ENCODE assay signal across 16 mouse cellular contexts in genomic region chr7:34338445-34339163, GRCm38 (mm10). TPM values are rescaled to one million over a fixed set of nuclear protein-coding genes. Genes with fewer than 3 reads are reported as not detected.
DNase-seq lines count a peak whose midpoint lies in the region; ATAC-seq and TF ChIP-seq lines count a peak whose summit lies in the region.
"Had no signal": no experiment of that assay in that cellular context is flagged by ENCODE, and none has a peak within 500 bp of the region (broad histone marks: within the 10 kb centered on the region; RNA-seq: fewer than 3 reads in every experiment).

No protein-coding gene starts in this region.

- H3K9me3 ChIP-seq in hindbrain, embryonic 12.5 days (replicated peaks): no peaks in the 10 kb centered on the region
- H3K9me3 ChIP-seq in hindbrain, embryonic 11.5 days (ENCODE audit: control insufficient read depth, low read length): no peaks in the 10 kb centered on the region
- H3K9me3 ChIP-seq in limb, embryonic 12.5 days: peaks cover 7% of the 10 kb centered on the region; the same call in 1 of the 2 replicates
- H3K9me3 ChIP-seq: forebrain, embryonic 13.5 days; midbrain, embryonic 10.5 days had no signal

- no peak overlapping the region for H3K4me2 ChIP-seq in hindbrain, embryonic 12.5 days (replicated peaks)
- H3K4me2 ChIP-seq in hindbrain, embryonic 11.5 days (replicated peaks; ENCODE audit: low read depth, low read length): no peak overlapping the region
- no peak overlapping the region for H3K4me2 ChIP-seq in limb, embryonic 12.5 days
- H3K4me2 ChIP-seq: forebrain, embryonic 13.5 days; liver, embryonic 11.5 days had no signal

- H3K79me3 ChIP-seq in C2C12 (ENCODE audit: low read depth): no peaks in the 10 kb centered on the region

- DNase-seq in frontal cortex, adult 2 months (ENCODE audit: extremely low spot score in 1 of 2, low spot score in 1 of 2): no peak
- DNase-seq in hindbrain, embryonic 11.5 days (ENCODE audit: low spot score): no peak
- no peak for DNase-seq in cerebellum, adult 11-12 months
- no peak for DNase-seq in lung, adult 2 months
- DNase-seq: adrenal gland, postnatal 36 days; B cell, adult 2 months; gastrocnemius, postnatal 10 days; kidney, postnatal 36 days; right cerebral cortex, postnatal 4 days had no signal

- 70% methylated on average over 9 of the region's 9 CpGs for WGBS in hindbrain, embryonic 12.5 days
- 70% methylated on average over 9 of the region's 9 CpGs for WGBS in hindbrain, embryonic 11.5 days
- WGBS in limb, embryonic 12.5 days: 46% methylated on average over 9 of the region's 9 CpGs
- 65% methylated on average over 9 of the region's 9 CpGs for WGBS in lung, adult 2 months

- H3K4me1 ChIP-seq in hindbrain, embryonic 12.5 days: no peaks in the 10 kb centered on the region
- H3K4me1 ChIP-seq in hindbrain, embryonic 11.5 days (replicated peaks; ENCODE audit: control insufficient read depth, insufficient read depth, low read length): no peaks in the 10 kb centered on the region
- peaks cover 8% of the 10 kb centered on the region; the same call in 1 of the 2 replicates for H3K4me1 ChIP-seq in limb, embryonic 12.5 days (replicated peaks)
- no peaks in the 10 kb centered on the region for H3K4me1 ChIP-seq in lung, adult 2 months (ENCODE audit: control insufficient read depth, insufficient read depth, low read length)
- H3K4me1 ChIP-seq: forebrain, embryonic 13.5 days; midbrain, embryonic 10.5 days had no signal

- no peak overlapping the region for H3K4me3 ChIP-seq in hindbrain, embryonic 12.5 days
- no peak overlapping the region for H3K4me3 ChIP-seq in hindbrain, embryonic 11.5 days (ENCODE audit: low read depth, low read length)
- no peak overlapping the region for H3K4me3 ChIP-seq in C2C12 (ENCODE audit: insufficient read depth, poor library complexity, severe bottlenecking)
- no peak overlapping the region for H3K4me3 ChIP-seq in limb, embryonic 12.5 days (replicated peaks)
- H3K4me3 ChIP-seq in lung, adult 2 months (replicated peaks; ENCODE audit: extremely low read depth, low read depth, low read length): no peak overlapping the region
- H3K4me3 ChIP-seq: forebrain, embryonic 13.5 days; midbrain, embryonic 10.5 days had no signal

- H3K9ac ChIP-seq in hindbrain, embryonic 12.5 days: no peak overlapping the region
- no peak overlapping the region for H3K9ac ChIP-seq in hindbrain, embryonic 11.5 days (ENCODE audit: low read depth, low read length)
- H3K9ac ChIP-seq in limb, embryonic 12.5 days (replicated peaks): no peak overlapping the region
- H3K9ac ChIP-seq: forebrain, embryonic 13.5 days had no signal

- peak overlapping the region; percentile 48 for H3ac ChIP-seq in C2C12 (ENCODE audit: control insufficient read depth, insufficient read length, low read depth)

- H3K36me3 ChIP-seq in hindbrain, embryonic 12.5 days: peaks cover 43% of the 10 kb centered on the region
- peaks cover 2% of the 10 kb centered on the region; the same call in 1 of the 2 replicates for H3K36me3 ChIP-seq in hindbrain, embryonic 11.5 days (ENCODE audit: control insufficient read depth, insufficient read depth, low read length)
- peaks cover 7% of the 10 kb centered on the region for H3K36me3 ChIP-seq in C2C12 (ENCODE audit: control insufficient read depth, insufficient read depth)
- peaks cover 45% of the 10 kb centered on the region for H3K36me3 ChIP-seq in limb, embryonic 12.5 days

- H3K27me3 ChIP-seq in hindbrain, embryonic 12.5 days: no peaks in the 10 kb centered on the region
- no peaks in the 10 kb centered on the region for H3K27me3 ChIP-seq in hindbrain, embryonic 11.5 days (ENCODE audit: control insufficient read depth, insufficient read depth, low read length)
- no peaks in the 10 kb centered on the region for H3K27me3 ChIP-seq in C2C12 (ENCODE audit: control insufficient read depth, insufficient read depth, insufficient read length)
- H3K27me3 ChIP-seq in limb, embryonic 12.5 days: no peaks in the 10 kb centered on the region
- H3K27me3 ChIP-seq: forebrain, embryonic 13.5 days had no signal

- TF ChIP-seq CTCF in C2C12 (IDR thresholded peaks at IDR 0.05; ENCODE audit: control insufficient read depth, insufficient read depth, insufficient read length): no peak
- TF ChIP-seq CTCF in lung, adult 2 months (IDR thresholded peaks at IDR 0.05; ENCODE audit: insufficient read depth, low read length): no peak

- no peak for TF ChIP-seq POLR2A in lung, adult 2 months (IDR thresholded peaks at IDR 0.05; ENCODE audit: borderline replicate concordance, extremely low read depth, low read depth, low read length)

- ATAC-seq in frontal cortex, adult (ENCODE audit: low TSS enrichment): 0 out of 2 replicates have a peak, but pooled peaks have one; percentile 12
- no peak for ATAC-seq in hindbrain, embryonic 12.5 days (ENCODE audit: low FRiP score)
- ATAC-seq in hindbrain, embryonic 11.5 days (ENCODE audit: low FRiP score): no peak
- peak; percentile 70 for ATAC-seq in limb, embryonic 12.5 days (ENCODE audit: insufficient number of reproducible peaks, insufficient read depth, low FRiP score, low TSS enrichment, low read depth)
- ATAC-seq: forebrain, embryonic 13.5 days had no signal

- peak overlapping the region; percentile 12; the same call in 1 of the 2 replicates for H3K27ac ChIP-seq in hindbrain, embryonic 12.5 days
- H3K27ac ChIP-seq in hindbrain, embryonic 11.5 days (ENCODE audit: low read depth, low read length): no peak overlapping the region
- peak overlapping the region; percentile 57; the same call in 1 of the 2 replicates for H3K27ac ChIP-seq in limb, embryonic 12.5 days
- H3K27ac ChIP-seq: forebrain, embryonic 13.5 days; midbrain, embryonic 10.5 days had no signal

- H3K79me2 ChIP-seq in C2C12 (ENCODE audit: control insufficient read depth, insufficient read depth): no peaks in the 10 kb centered on the region

TF ChIP-seq in C2C12, 6 proteins besides CTCF, POLR2A, EP300 and RAD21:
- no peak for TF ChIP-seq USF1 (IDR thresholded peaks at IDR 0.05; ENCODE audit: low read depth)
- peak; percentile 60 for TF ChIP-seq CEBPB (IDR thresholded peaks at IDR 0.05; ENCODE audit: low read depth)

RNA-seq across cellular contexts. Expression of gene 4931406P16Rik, which starts 25.3 kb away (rescaled TPM):
- polyA plus RNA-seq in frontal cortex, adult 2 months (2012; rRNA removed): 26.9 and 32.3 TPM in 2 replicates
- polyA plus RNA-seq in hindbrain, embryonic 12.5 days (2016; fragmentation: Nextera tagmentation; extraction: Ambion mirVana): 34.3 and 35.8 TPM in 2 replicates
- polyA plus RNA-seq in hindbrain, embryonic 11.5 days (2014; fragmentation: Nextera tagmentation; extraction: Ambion mirVana): 28.5 and 40.3 TPM in 2 replicates
- polyA plus RNA-seq in C2C12 (2012; fragmentation: generic; extraction: Trizol): 13.2 TPM
- 27.8 and 30.8 TPM in 2 replicates for polyA plus RNA-seq in limb, embryonic 12.5 days (2016; fragmentation: Nextera tagmentation; extraction: Ambion mirVana)
- 80.0 and 91.4 TPM in 2 replicates for polyA plus RNA-seq in lung, adult 2 months (2012; rRNA removed)

RNA-seq across cellular contexts. Expression of gene Lsm14a, which starts 54.5 kb away (rescaled TPM):
- polyA plus RNA-seq in frontal cortex, adult 2 months (2012; rRNA removed): 49.2 and 49.5 TPM in 2 replicates
- 91.6 and 94.8 TPM in 2 replicates for polyA plus RNA-seq in hindbrain, embryonic 12.5 days (2016; fragmentation: Nextera tagmentation; extraction: Ambion mirVana)
- polyA plus RNA-seq in hindbrain, embryonic 11.5 days (2014; fragmentation: Nextera tagmentation; extraction: Ambion mirVana): 67.8 and 68.1 TPM in 2 replicates
- 41.9 TPM for polyA plus RNA-seq in C2C12 (2012; fragmentation: generic; extraction: Trizol)
- polyA plus RNA-seq in limb, embryonic 12.5 days (2016; fragmentation: Nextera tagmentation; extraction: Ambion mirVana): 116 and 124 TPM in 2 replicates
- polyA plus RNA-seq in lung, adult 2 months (2012; rRNA removed): 48.3 and 72.9 TPM in 2 replicates

Comparison
In these comparisons a context has a peak if more than half of its experiments do, and no peak if none do; other contexts are left out.
1. ATAC-seq: peak in frontal cortex, adult (single experiment) and limb, embryonic 12.5 days (single experiment); none in hindbrain, embryonic 12.5 days (single experiment) and hindbrain, embryonic 11.5 days (single experiment).